ENCODE assay signal across 9 mouse cellular contexts in genomic region chr8:107437711-107438110, GRCm38 (mm10). TPM values are rescaled to one million over a fixed set of nuclear protein-coding genes. Genes with fewer than 3 reads are reported as not detected.
DNase-seq lines count a peak whose midpoint lies in the region; ATAC-seq and TF ChIP-seq lines count a peak whose summit lies in the region.
"Had no signal": no experiment of that assay in that cellular context is flagged by ENCODE, and none has a peak within 500 bp of the region (broad histone marks: within the 10 kb centered on the region; RNA-seq: fewer than 3 reads in every experiment).

No protein-coding gene starts in this region.

- no peak for TF ChIP-seq EP300 in CH12.LX (IDR thresholded peaks at IDR 0.05; ENCODE audit: low read length)

- H3K9ac ChIP-seq in heart, embryonic 11.5 days (ENCODE audit: low read depth, low read length) = no peak overlapping the region
- H3K9ac ChIP-seq in CH12.LX (ENCODE audit: insufficient read depth, low read depth) = no peak overlapping the region
- peak overlapping the region; percentile 97 for H3K9ac ChIP-seq in liver, embryonic 15.5 days

- in situ Hi-C loops in CH12.LX (cut with MboI; ENCODE audit: low pct_ligation_motif_present, low pct_unique_long_range_greater_than_20kb, low sequenced_read_pairs) = no loop called here

- no peak for TF ChIP-seq CTCF in CH12.LX (conservative IDR thresholded peaks at IDR 0.05 in 1 of 2, IDR thresholded peaks at IDR 0.05 in 1 of 2; ENCODE audit: low read depth in 2 of 2, low read length in 2 of 2)
- TF ChIP-seq CTCF in lung, adult 2 months (IDR thresholded peaks at IDR 0.05; ENCODE audit: insufficient read depth, low read length) = no peak

- no peak for TF ChIP-seq RAD21 in CH12.LX (IDR thresholded peaks at IDR 0.05; ENCODE audit: low read depth, low read length)

- no peak overlapping the region for H3K4me3 ChIP-seq in heart, embryonic 11.5 days (ENCODE audit: low read depth, low read length)
- H3K4me3 ChIP-seq in CH12.LX (replicated peaks in 1 of 3; ENCODE audit: low read depth in 2 of 3, low read length in 2 of 3, poor library complexity in 1 of 3) = no peak overlapping the region
- peak overlapping the region; percentile 94 for H3K4me3 ChIP-seq in liver, embryonic 15.5 days (replicated peaks)
- H3K4me3 ChIP-seq in lung, adult 2 months (replicated peaks; ENCODE audit: extremely low read depth, low read depth, low read length) = no peak overlapping the region

- peak overlapping the region; percentile 77; the same call in 1 of the 2 replicates for H3K4me2 ChIP-seq in heart, embryonic 11.5 days
- H3K4me2 ChIP-seq in CH12.LX (ENCODE audit: insufficient read depth, low read depth, poor library complexity, severe bottlenecking) = peak overlapping the region; percentile 77
- peak overlapping the region; percentile 76 for H3K4me2 ChIP-seq in liver, embryonic 15.5 days

- peak overlapping the region; percentile 87; the same call in 1 of the 2 replicates for H3K27ac ChIP-seq in heart, embryonic 11.5 days (ENCODE audit: low read depth, low read length)
- H3K27ac ChIP-seq in CH12.LX (ENCODE audit: insufficient read depth, low read depth) = peak overlapping the region; percentile 32; the same call in 1 of the 2 replicates
- peak overlapping the region; percentile 99 for H3K27ac ChIP-seq in liver, embryonic 15.5 days (replicated peaks)

- dilution Hi-C loops in CH12.LX (cut with MboI; ENCODE audit: extremely low pct_ligation_motif_present, extremely low pct_unique_long_range_greater_than_20kb, low sequenced_read_pairs) = no loop called here

- intact Hi-C loops in heart, postnatal 10 days (cut with DNase I) = no loop called here

- no peak for DNase-seq in heart, postnatal 10 days
- DNase-seq in CH12.LX (ENCODE audit: extremely low read depth) = no peak
- peak; percentile 54 for DNase-seq in kidney, adult 18-20 months
- DNase-seq in Muller cell, postnatal 12 days (ENCODE audit: inconsistent ontology term) = no peak
- DNase-seq in lung, adult 2 months = no peak
- DNase-seq: left cerebral cortex, postnatal 4 days had no signal

- H3K4me1 ChIP-seq in heart, embryonic 11.5 days (ENCODE audit: control insufficient read depth, insufficient read depth, low read length) = peaks cover 2% of the 10 kb centered on the region; the same call in 1 of the 2 replicates
- H3K4me1 ChIP-seq in CH12.LX (ENCODE audit: control insufficient read depth in 1 of 2, insufficient read depth in 2 of 2) = peaks cover 13 to 37% of the 10 kb centered on the region in 2 experiments
- H3K4me1 ChIP-seq in liver, embryonic 15.5 days (replicated peaks) = peaks cover 53% of the 10 kb centered on the region
- H3K4me1 ChIP-seq in lung, adult 2 months (ENCODE audit: control insufficient read depth, insufficient read depth, low read length) = peaks cover 5% of the 10 kb centered on the region

- no peak for TF ChIP-seq POLR2A in CH12.LX (IDR thresholded peaks at IDR 0.05; ENCODE audit: low read depth, low read length)
- no peak for TF ChIP-seq POLR2A in lung, adult 2 months (IDR thresholded peaks at IDR 0.05; ENCODE audit: borderline replicate concordance, extremely low read depth, low read depth, low read length)

- no peaks in the 10 kb centered on the region; the same call in 1 of the 2 replicates for H3K79me2 ChIP-seq in CH12.LX (replicated peaks; ENCODE audit: control insufficient read depth, extremely low read depth, insufficient read depth, poor library complexity, severe bottlenecking)

- no peaks in the 10 kb centered on the region for H3K9me3 ChIP-seq in heart, embryonic 11.5 days (replicated peaks; ENCODE audit: control insufficient read depth, low read length)
- H3K9me3 ChIP-seq in CH12.LX (replicated peaks; ENCODE audit: low read length) = no peaks in the 10 kb centered on the region
- H3K9me3 ChIP-seq in liver, embryonic 15.5 days (replicated peaks) = no peaks in the 10 kb centered on the region

- no peaks in the 10 kb centered on the region for H3K36me3 ChIP-seq in heart, embryonic 11.5 days (ENCODE audit: control insufficient read depth, insufficient read depth, low read length)
- H3K36me3 ChIP-seq in CH12.LX (replicated peaks in 1 of 2; ENCODE audit: control insufficient read depth in 1 of 2, insufficient read depth in 1 of 2, low read length in 1 of 2) = peaks cover 0 to 12% of the 10 kb centered on the region in 2 experiments
- no peaks in the 10 kb centered on the region for H3K36me3 ChIP-seq in liver, embryonic 15.5 days (replicated peaks)

- WGBS in heart, embryonic 11.5 days (ENCODE audit: insufficient replicate concordance) = 76% methylated on average over 2 of the region's 2 CpGs
- WGBS in liver, embryonic 15.5 days (ENCODE audit: insufficient replicate concordance) = 64% methylated on average over 2 of the region's 2 CpGs
- 66% methylated on average over 2 of the region's 2 CpGs for WGBS in lung, adult 2 months

- no peak for ATAC-seq in heart, embryonic 11.5 days (replicated peaks; ENCODE audit: insufficient number of reproducible peaks, low FRiP score, low TSS enrichment)
- no peak for ATAC-seq in liver, embryonic 15.5 days (ENCODE audit: insufficient read depth)
- no peak for ATAC-seq in monocyte, adult 5-6 weeks (replicated peaks; ENCODE audit: insufficient number of reproducible peaks, low FRiP score, low TSS enrichment, poor library complexity, severe bottlenecking)

- no peaks in the 10 kb centered on the region for H3K27me3 ChIP-seq in heart, embryonic 11.5 days (ENCODE audit: control insufficient read depth, insufficient read depth, low read length)
- no peaks in the 10 kb centered on the region for H3K27me3 ChIP-seq in CH12.LX (replicated peaks)
- no peaks in the 10 kb centered on the region for H3K27me3 ChIP-seq in liver, embryonic 15.5 days

TF ChIP-seq in CH12.LX, 34 proteins besides CTCF, POLR2A, EP300 and RAD21:
- no peak for TF ChIP-seq E2F4 (IDR thresholded peaks at IDR 0.05; ENCODE audit: insufficient replicate concordance, low read depth, low read length)
- peak; percentile 30; the same call in 1 of the 2 replicates for TF ChIP-seq BHLHE40 (IDR thresholded peaks at IDR 0.05; ENCODE audit: low read depth, low read length)
- 0 out of 2 replicates have a peak, but pooled peaks have one; percentile 8 for TF ChIP-seq TCF12 (IDR thresholded peaks at IDR 0.05; ENCODE audit: low read depth, low read length)

RNA-seq across cellular contexts. Expression of gene Wwp2, which starts 1.5 kb away (rescaled TPM):
- 34.6 and 35.2 TPM in 2 replicates for polyA plus RNA-seq in heart, embryonic 11.5 days (2014; fragmentation: Nextera tagmentation; extraction: Ambion mirVana)
- total RNA-seq in heart, postnatal 10 days (2021) = 10 to 100 TPM; 27.2 to 30.1 TPM
- 19.7 and 20.7 TPM in 2 replicates for total RNA-seq in CH12.LX (2012; rRNA removed)
- 13.5 and 16.3 TPM in 2 replicates for total RNA-seq in CH12.LX (2014; rRNA removed)
- polyA plus RNA-seq in CH12.LX (2012; ENCODE audit: insufficient read length, low read depth) = 29.7 and 30.3 TPM in 2 replicates
- 29.7 and 32.3 TPM in 2 replicates for polyA plus RNA-seq in liver, embryonic 15.5 days (2015; fragmentation: Nextera tagmentation; extraction: Ambion mirVana)
- 86.5 to 110 TPM (median 92.8 TPM) in 3 replicates for total RNA-seq in monocyte, adult 5-6 weeks (2017)
- 41.0 and 62.7 TPM in 2 replicates for polyA plus RNA-seq in lung, adult 2 months (2012; rRNA removed)

RNA-seq across cellular contexts. Expression of gene Nob1, which starts 12.9 kb away (rescaled TPM):
- 48.4 and 48.8 TPM in 2 replicates for polyA plus RNA-seq in heart, embryonic 11.5 days (2014; fragmentation: Nextera tagmentation; extraction: Ambion mirVana)
- 10 to 100 TPM; 23.3 to 26.1 TPM for total RNA-seq in heart, postnatal 10 days (2021)
- total RNA-seq in CH12.LX (2012; rRNA removed) (73.0 and 73.1 TPM in 2 replicates), CH12.LX (2014; rRNA removed) (17.2 and 21.4 TPM in 2 replicates)
- 109 and 117 TPM in 2 replicates for polyA plus RNA-seq in CH12.LX (2012; ENCODE audit: insufficient read length, low read depth)
- 26.0 and 27.1 TPM in 2 replicates for polyA plus RNA-seq in liver, embryonic 15.5 days (2015; fragmentation: Nextera tagmentation; extraction: Ambion mirVana)
- 11.6 to 14.8 TPM (median 13.6 TPM) in 3 replicates for total RNA-seq in monocyte, adult 5-6 weeks (2017)
- polyA plus RNA-seq in lung, adult 2 months (2012; rRNA removed) = 18.5 and 21.3 TPM in 2 replicates

RNA-seq across cellular contexts. Expression of gene Nqo1, which starts 34.7 kb away (rescaled TPM):
- 6.8 and 6.9 TPM in 2 replicates for polyA plus RNA-seq in heart, embryonic 11.5 days (2014; fragmentation: Nextera tagmentation; extraction: Ambion mirVana)
- total RNA-seq in heart, postnatal 10 days (2021) = 10 to 100 TPM; 14.8 to 17.0 TPM
- total RNA-seq in CH12.LX (2012; rRNA removed) = 1.6 and 1.9 TPM in 2 replicates
- 0.94 and 1.1 TPM in 2 replicates for total RNA-seq in CH12.LX (2014; rRNA removed)
- polyA plus RNA-seq in CH12.LX (2012; ENCODE audit: insufficient read length, low read depth) = 23.8 and 24.6 TPM in 2 replicates
- polyA plus RNA-seq in liver, embryonic 15.5 days (2015; fragmentation: Nextera tagmentation; extraction: Ambion mirVana) = 14.0 and 15.0 TPM in 2 replicates
- 0.78 to 4.0 TPM (median 3.0 TPM) in 3 replicates for total RNA-seq in monocyte, adult 5-6 weeks (2017)
- polyA plus RNA-seq in lung, adult 2 months (2012; rRNA removed) = 4.0 and 12.8 TPM in 2 replicates

Comparison
In these comparisons a context has a peak if more than half of its experiments do, and no peak if none do; other contexts are left out.
1. H3K27ac ChIP-seq: peak in every context shown above with its lines; median percentile 99 in liver, embryonic 15.5 days; 87 in heart, embryonic 11.5 days; 32 in CH12.LX.